8 mouse cellular contexts compared by ENCODE assay signal in the genomic region with DNA sequence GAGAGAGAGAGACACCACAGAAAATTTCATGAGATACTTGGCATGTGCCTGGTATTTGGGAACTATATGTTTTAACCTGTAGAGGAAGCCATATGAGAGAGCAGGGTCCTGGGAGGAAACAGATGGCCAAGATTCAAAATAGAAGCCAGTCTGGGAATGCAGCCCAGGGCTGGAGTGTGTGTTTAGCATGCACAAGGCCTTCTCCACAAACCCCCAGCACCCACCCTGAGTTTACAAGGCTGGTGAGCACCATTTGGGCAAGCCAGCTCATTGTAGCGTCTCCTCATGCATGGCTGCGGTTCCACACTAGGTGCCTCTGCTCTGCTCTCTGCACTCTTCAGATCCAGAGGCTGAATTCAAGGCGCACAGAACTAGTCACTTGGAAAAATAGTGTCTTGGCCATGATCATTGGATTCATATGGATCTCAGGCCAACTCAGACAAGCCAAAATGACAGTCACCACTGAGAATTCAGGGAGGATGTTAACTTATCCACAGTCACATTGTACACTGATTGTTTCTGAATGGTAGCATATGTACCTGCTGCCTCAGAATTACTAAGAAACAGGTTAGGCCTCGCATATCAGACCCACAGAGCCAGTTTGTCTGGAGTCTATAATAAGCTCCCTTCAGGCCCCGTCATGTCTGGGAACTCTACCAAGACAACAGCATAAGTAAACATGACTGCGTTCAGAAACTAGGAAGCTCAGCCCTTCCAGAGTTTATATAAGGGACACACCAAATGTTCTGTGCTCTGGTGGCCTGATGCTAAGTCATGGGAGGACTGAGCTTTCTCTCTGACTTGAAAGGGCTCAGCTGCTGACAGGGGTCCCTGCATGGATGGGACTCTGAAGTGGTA.
DNase-seq lines count a peak whose midpoint lies in the region; ATAC-seq and TF ChIP-seq lines count a peak whose summit lies in the region.

No protein-coding gene starts in this region.

- H3K9me3 ChIP-seq in forebrain, embryonic 13.5 days (replicated peaks), result no peaks in the 10 kb centered on the region
- H3K9me3 ChIP-seq in forebrain, embryonic 11.5 days (ENCODE audit: control insufficient read depth, low read length), result no peaks in the 10 kb centered on the region
- H3K9me3 ChIP-seq in midbrain, postnatal 0 days (ENCODE audit: low read length), result no peaks in the 10 kb centered on the region

- DNase-seq in forebrain, embryonic 11.5 days (ENCODE audit: low spot score), result no peak
- DNase-seq in brain, adult 2 months (ENCODE audit: low read depth, low spot score), result peak; percentile 95
- DNase-seq in frontal cortex, postnatal 14 days (ENCODE audit: low spot score in 2 of 2), result peak; percentile 49 to 51
- peak; percentile 64 to 70 for DNase-seq in layer of hippocampus, adult 8-10 months (ENCODE audit: low spot score in 2 of 2)
- DNase-seq in midbrain, postnatal 0 days (ENCODE audit: low spot score), result peak; percentile 84
- no peak for DNase-seq in embryo, embryonic 11 days
- DNase-seq in thymus, postnatal 4 days, result no peak

- H3K4me1 ChIP-seq in forebrain, embryonic 13.5 days, result peaks cover 50% of the 10 kb centered on the region
- peaks cover 16% of the 10 kb centered on the region; the same call in 1 of the 2 replicates for H3K4me1 ChIP-seq in forebrain, embryonic 11.5 days (replicated peaks; ENCODE audit: control insufficient read depth, insufficient read depth, low read length)
- H3K4me1 ChIP-seq in midbrain, postnatal 0 days (ENCODE audit: insufficient read depth, low read length), result no peaks in the 10 kb centered on the region

- H3K4me3 ChIP-seq in forebrain, embryonic 13.5 days, result no peak overlapping the region
- H3K4me3 ChIP-seq in forebrain, embryonic 11.5 days (ENCODE audit: low read depth, low read length), result no peak overlapping the region
- no peak overlapping the region for H3K4me3 ChIP-seq in midbrain, postnatal 0 days (ENCODE audit: low read depth, low read length)

- TF ChIP-seq CTCF in midbrain, postnatal 0 days (IDR thresholded peaks at IDR 0.05), result no peak

- H3K27ac ChIP-seq in forebrain, embryonic 13.5 days, result peak overlapping the region; percentile 62
- no peak overlapping the region for H3K27ac ChIP-seq in forebrain, embryonic 11.5 days (ENCODE audit: low read depth, low read length)
- H3K27ac ChIP-seq in midbrain, postnatal 0 days (ENCODE audit: low read depth, low read length), result no peak overlapping the region

- ATAC-seq in forebrain, embryonic 13.5 days, result peak; percentile 72; the same call in 1 of the 2 replicates
- ATAC-seq in forebrain, embryonic 11.5 days (replicated peaks; ENCODE audit: low FRiP score), result no peak
- 0 out of 2 replicates have a peak, but pooled peaks have one; percentile 65 for ATAC-seq in midbrain, postnatal 0 days (ENCODE audit: low FRiP score)

- no peak overlapping the region for H3K4me2 ChIP-seq in forebrain, embryonic 13.5 days
- no peak overlapping the region for H3K4me2 ChIP-seq in forebrain, embryonic 11.5 days (ENCODE audit: low read depth, low read length, severe bottlenecking)
- H3K4me2 ChIP-seq in midbrain, postnatal 0 days (ENCODE audit: low read depth, low read length, poor library complexity, severe bottlenecking), result no peak overlapping the region

- WGBS in forebrain, embryonic 13.5 days, result 80% methylated on average over 6 of the region's 6 CpGs
- 90% methylated on average over 6 of the region's 6 CpGs for WGBS in forebrain, embryonic 11.5 days
- WGBS in midbrain, postnatal 0 days, result 74% methylated on average over 6 of the region's 6 CpGs

- H3K27me3 ChIP-seq in forebrain, embryonic 13.5 days, result no peaks in the 10 kb centered on the region
- no peaks in the 10 kb centered on the region for H3K27me3 ChIP-seq in forebrain, embryonic 11.5 days (ENCODE audit: control insufficient read depth, insufficient read depth, low read length)
- H3K27me3 ChIP-seq in midbrain, postnatal 0 days (ENCODE audit: insufficient read depth, low read length), result no peaks in the 10 kb centered on the region

- H3K9ac ChIP-seq in forebrain, embryonic 13.5 days, result no peak overlapping the region
- no peak overlapping the region for H3K9ac ChIP-seq in forebrain, embryonic 11.5 days (ENCODE audit: low read length)
- H3K9ac ChIP-seq in midbrain, postnatal 0 days (replicated peaks; ENCODE audit: low read length, poor library complexity, severe bottlenecking), result no peak overlapping the region

- H3K36me3 ChIP-seq in forebrain, embryonic 13.5 days (ENCODE audit: poor library complexity, severe bottlenecking), result no peaks in the 10 kb centered on the region
- no peaks in the 10 kb centered on the region for H3K36me3 ChIP-seq in forebrain, embryonic 11.5 days (ENCODE audit: control insufficient read depth, insufficient read depth, low read length)
- no peaks in the 10 kb centered on the region for H3K36me3 ChIP-seq in midbrain, postnatal 0 days (ENCODE audit: insufficient read depth, low read length)

Comparison
In these comparisons a context has a peak if more than half of its experiments do, and no peak if none do; other contexts are left out.
1. DNase-seq: peak in brain, adult 2 months (single experiment), frontal cortex, postnatal 14 days (2 of 2), layer of hippocampus, adult 8-10 months (2 of 2) and midbrain, postnatal 0 days (single experiment); none in forebrain, embryonic 11.5 days (single experiment), embryo, embryonic 11 days (single experiment) and thymus, postnatal 4 days (single experiment).